Mouse (Mus musculus): ENCODE results near the gene Ubac2. TPM values are rescaled to one million over a fixed set of nuclear protein-coding genes. Genes with fewer than 3 reads are reported as not detected.

The Ubac2 gene
- polyA plus RNA-seq, 1 experiment from 2014 or later: 58.9 TPM

DNA sequence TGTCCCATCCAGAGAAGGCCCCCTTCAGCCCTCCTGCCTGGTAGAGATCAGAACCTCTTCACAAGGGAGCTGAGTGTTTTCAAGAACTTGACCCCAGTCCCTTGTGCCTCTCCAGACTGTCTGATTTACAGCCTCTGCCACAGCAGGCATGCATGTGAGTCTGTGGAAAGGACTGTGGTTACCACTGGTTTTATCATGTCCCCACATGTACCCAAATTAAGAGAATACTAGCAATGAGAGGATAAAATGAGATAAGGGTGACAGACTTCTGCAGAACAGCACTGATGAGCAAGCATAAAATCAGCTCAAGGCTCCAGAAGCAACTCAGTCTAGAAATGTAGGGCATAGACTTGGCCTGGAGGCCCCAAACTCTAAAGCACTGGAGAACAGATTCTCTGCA lies 145.5 kb downstream of the Ubac2 start:
- no peak overlapping the region for H3K4me2 ChIP-seq (replicated peaks)

DNA sequence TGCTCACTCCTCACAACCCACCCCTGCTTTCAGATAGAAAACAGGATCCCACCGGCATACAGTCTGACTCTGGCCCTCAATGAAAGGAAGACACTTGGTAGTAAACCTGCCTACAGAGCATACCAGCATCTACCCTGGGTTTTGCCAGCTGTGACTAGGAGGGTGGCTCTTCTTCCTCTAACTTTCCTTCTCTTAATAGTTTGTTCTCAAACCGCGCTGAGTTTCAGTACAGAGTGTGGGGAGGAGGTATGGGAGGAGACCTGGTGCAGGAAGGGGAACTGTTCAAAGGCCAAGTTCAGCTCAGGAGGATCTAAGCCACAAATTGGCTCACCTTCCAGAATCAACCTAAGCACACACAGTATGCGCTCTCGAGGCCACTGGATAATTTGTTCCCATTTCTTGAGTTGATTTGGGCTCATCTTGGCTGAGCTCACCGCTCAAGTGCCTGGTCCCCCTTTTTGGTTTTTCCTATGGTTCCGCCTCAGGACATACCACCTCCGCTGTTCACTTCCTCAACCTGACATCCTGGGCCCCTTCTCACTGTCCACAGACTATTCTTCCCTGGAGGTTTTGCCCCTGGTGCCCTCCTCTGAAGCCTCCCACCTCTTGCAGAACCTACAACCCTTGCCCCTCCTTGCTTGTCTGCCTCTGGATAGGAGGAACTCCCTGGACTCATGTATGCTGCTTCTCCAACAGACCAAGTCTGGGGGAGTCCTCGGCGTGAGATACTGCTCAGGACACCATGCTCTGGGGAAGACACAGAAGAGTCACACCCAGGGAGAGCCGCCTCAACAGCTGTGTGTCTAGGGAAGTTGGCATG lies 150.7 kb downstream of the Ubac2 start:
- no peak overlapping the region for H3K4me3 ChIP-seq
- H3K9ac ChIP-seq (replicated peaks): no peak overlapping the region
- no peak for ATAC-seq (ENCODE audit: low FRiP score, low read depth)
- WGBS: 88% methylated on average over 11 of the region's 11 CpGs
- no peaks in the 10 kb centered on the region for H3K4me1 ChIP-seq
- H3K4me2 ChIP-seq (replicated peaks): no peak overlapping the region
- H3K9me3 ChIP-seq: no peaks in the 10 kb centered on the region
- no peaks in the 10 kb centered on the region for H3K36me3 ChIP-seq
- no peak overlapping the region for H3K27ac ChIP-seq (replicated peaks)
- no peaks in the 10 kb centered on the region for H3K27me3 ChIP-seq

More for the DNA sequence above, 145.5 kb downstream of the Ubac2 start:
- Histone ChIP-seq H3K27me3 (no peaks in the 10 kb centered on the region), H3K36me3 (peaks cover 28% of the 10 kb centered on the region; the same call in 1 of the 2 replicates), H3K9ac (replicated peaks) (no peak overlapping the region), H3K4me1 (no peaks in the 10 kb centered on the region), H3K4me3 (no peak overlapping the region), H3K27ac (replicated peaks) (no peak overlapping the region), H3K9me3 (no peaks in the 10 kb centered on the region)
- ATAC-seq (ENCODE audit: low FRiP score, low read depth): no peak

DNA sequence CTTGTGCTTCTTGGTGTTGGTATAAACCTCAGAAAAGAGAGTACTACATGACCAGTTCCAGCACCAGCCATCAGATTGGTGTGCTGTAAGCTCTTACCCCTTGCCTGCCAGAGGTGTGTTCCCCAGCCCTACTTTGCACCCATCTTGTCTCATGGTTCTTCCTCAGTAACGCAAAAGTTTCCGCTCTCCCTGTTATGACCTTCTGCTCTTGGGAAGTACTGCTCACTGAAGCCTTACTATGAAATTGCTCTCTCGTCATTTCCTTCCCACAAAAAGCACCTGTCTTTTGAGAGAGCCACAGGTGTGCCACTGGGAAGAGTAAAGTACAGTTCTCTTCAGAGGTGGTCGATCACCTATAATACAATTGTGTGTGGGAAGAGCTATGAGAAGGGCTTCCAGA lies 151.4 kb downstream of the Ubac2 start:
- no peak for ATAC-seq (ENCODE audit: low FRiP score, low read depth)
- no peaks in the 10 kb centered on the region for H3K4me1 ChIP-seq
- H3K4me3 ChIP-seq: no peak overlapping the region
- H3K27me3 ChIP-seq: no peaks in the 10 kb centered on the region
- no peak overlapping the region for H3K27ac ChIP-seq (replicated peaks)
- H3K9ac ChIP-seq (replicated peaks): no peak overlapping the region
- no peaks in the 10 kb centered on the region for H3K36me3 ChIP-seq
- H3K9me3 ChIP-seq: no peaks in the 10 kb centered on the region
- no peak overlapping the region for H3K4me2 ChIP-seq (replicated peaks)
- 90% methylated on average over 4 of the region's 4 CpGs for WGBS

DNA sequence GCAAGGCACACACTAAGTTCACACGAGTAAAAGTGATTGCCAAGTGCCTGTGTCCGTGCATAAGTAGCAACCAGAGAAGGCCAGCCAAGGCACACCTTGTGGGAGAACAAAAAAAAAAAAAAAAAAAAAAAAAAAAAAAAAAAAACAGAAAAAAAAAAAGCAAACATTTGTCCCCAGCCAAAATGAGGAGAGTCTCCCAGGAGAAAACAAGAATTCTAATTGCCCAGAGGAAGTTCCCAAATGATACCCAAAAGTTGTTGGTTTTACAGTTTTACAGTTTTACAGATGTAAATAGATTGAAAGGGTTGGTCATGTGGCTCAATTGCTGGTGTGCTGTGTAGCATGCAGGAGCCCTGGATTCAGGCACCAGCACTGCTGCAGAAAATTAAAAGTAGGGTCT lies 153.6 kb downstream of the Ubac2 start:
- no peak for ATAC-seq (ENCODE audit: low FRiP score, low read depth)
- no peak overlapping the region for H3K4me3 ChIP-seq
- 85% methylated on average over 2 of the region's 2 CpGs for WGBS

DNA sequence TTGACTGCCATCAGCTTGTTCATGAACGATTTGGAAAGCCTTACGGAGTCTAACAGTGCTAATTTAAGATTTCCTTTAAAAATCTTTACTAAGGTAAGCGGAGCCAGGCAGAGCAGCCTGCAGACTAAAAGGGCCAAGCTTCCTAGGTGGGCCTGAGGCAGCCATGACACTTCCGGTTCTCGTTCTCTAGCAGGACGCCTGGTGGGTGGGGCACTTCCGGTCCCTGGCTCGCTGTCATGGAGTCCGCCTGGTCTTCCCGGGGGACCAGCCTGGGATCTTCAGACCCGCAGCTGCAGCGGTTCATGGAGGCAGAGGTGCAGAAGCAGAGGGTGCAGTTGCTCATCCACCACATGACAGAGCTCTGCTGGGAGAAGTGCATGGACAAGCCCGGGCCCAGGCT lies 156.0 kb downstream of the Ubac2 start, which contains the start of gene Timm8a2:
TSS of gene Timm8a2 (plus strand) at position 224 of the 400 bp plus-strand sequence.
- H3K27ac ChIP-seq (replicated peaks): no peak within 1 kb of the TSS
- 90% methylated on average over 13 of the region's 13 CpGs for WGBS

More for the DNA sequence above, 153.6 kb downstream of the Ubac2 start:
- no peaks in the 10 kb centered on the region for H3K27me3 ChIP-seq
- H3K9ac ChIP-seq (replicated peaks): no peak overlapping the region
- H3K4me1 ChIP-seq: no peaks in the 10 kb centered on the region
- no peaks in the 10 kb centered on the region for H3K36me3 ChIP-seq
- no peak overlapping the region for H3K27ac ChIP-seq (replicated peaks)
- no peak overlapping the region for H3K4me2 ChIP-seq (replicated peaks)
- H3K9me3 ChIP-seq: no peaks in the 10 kb centered on the region; the same call in 1 of the 2 replicates

DNA sequence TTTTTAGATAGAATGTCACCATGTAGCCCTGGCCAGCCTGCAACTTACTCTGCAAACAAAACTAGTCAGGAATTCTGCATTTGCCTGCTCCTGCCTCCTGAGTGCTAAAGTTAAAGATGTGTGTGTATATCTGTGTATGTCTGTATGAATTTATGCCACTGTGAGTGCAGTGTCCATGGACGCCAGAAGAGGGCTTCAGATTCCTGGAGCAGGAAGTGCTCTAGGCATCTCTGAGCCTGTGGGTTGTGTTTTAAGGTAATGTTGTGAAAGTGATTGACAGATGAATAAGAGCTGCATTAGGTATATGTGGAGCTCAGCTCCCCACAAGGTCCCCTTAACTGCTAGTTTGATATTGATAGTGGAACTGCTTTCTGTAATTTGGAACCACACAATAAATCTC lies 156.8 kb downstream of the Ubac2 start:
- Histone ChIP-seq H3K36me3 (no peaks in the 10 kb centered on the region), H3K4me3 (no peak overlapping the region), H3K27ac (replicated peaks) (no peak overlapping the region), H3K9me3 (no peaks in the 10 kb centered on the region; the same call in 1 of the 2 replicates), H3K9ac (replicated peaks) (no peak overlapping the region), H3K4me2 (replicated peaks) (no peak overlapping the region), H3K4me1 (no peaks in the 10 kb centered on the region), H3K27me3 (no peaks in the 10 kb centered on the region)
- no peak for ATAC-seq (ENCODE audit: low FRiP score, low read depth)
- WGBS: 95% methylated on average over 1 of the region's 1 CpGs

More for the DNA sequence above, 156.0 kb downstream of the Ubac2 start, which contains the start of gene Timm8a2:
- Histone ChIP-seq H3K4me1 (no peaks in the 10 kb centered on the region), H3K9me3 (no peaks in the 10 kb centered on the region; the same call in 1 of the 2 replicates), H3K9ac (replicated peaks) (no peak within 1 kb of the TSS), H3K27me3 (no peaks in the 10 kb centered on the region), H3K4me3 (no peak within 1 kb of the TSS), H3K36me3 (no peaks in the 10 kb centered on the region), H3K4me2 (replicated peaks) (no peak within 1 kb of the TSS)
- no peak for ATAC-seq (ENCODE audit: low FRiP score, low read depth)

DNA sequence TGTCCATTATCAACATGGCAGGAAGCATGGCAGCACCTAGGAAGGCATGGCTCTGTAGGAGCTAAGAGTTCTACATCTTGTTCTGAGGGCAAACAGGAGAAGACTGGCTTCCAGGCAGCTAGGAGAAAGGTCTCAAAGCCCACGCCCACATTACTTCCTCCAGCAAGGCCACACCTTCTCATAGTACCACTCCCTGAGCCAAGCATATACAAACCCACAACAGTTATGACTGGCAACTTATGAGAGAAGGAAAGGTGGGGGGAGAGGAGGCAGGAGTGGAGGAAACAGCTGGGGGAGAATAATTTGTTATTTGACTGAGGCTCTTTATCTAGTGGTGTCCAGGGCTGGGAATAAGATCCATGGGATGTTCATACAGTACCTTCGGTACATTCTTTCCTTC lies 157.4 kb downstream of the Ubac2 start:
- Histone ChIP-seq H3K9ac (replicated peaks) (no peak overlapping the region), H3K4me1 (no peaks in the 10 kb centered on the region), H3K4me3 (no peak overlapping the region), H3K4me2 (replicated peaks) (no peak overlapping the region), H3K27me3 (no peaks in the 10 kb centered on the region), H3K36me3 (no peaks in the 10 kb centered on the region), H3K9me3 (no peaks in the 10 kb centered on the region; the same call in 1 of the 2 replicates), H3K27ac (replicated peaks) (no peak overlapping the region)
- ATAC-seq (ENCODE audit: low FRiP score, low read depth): no peak
- 94% methylated on average over 2 of the region's 2 CpGs for WGBS

DNA sequence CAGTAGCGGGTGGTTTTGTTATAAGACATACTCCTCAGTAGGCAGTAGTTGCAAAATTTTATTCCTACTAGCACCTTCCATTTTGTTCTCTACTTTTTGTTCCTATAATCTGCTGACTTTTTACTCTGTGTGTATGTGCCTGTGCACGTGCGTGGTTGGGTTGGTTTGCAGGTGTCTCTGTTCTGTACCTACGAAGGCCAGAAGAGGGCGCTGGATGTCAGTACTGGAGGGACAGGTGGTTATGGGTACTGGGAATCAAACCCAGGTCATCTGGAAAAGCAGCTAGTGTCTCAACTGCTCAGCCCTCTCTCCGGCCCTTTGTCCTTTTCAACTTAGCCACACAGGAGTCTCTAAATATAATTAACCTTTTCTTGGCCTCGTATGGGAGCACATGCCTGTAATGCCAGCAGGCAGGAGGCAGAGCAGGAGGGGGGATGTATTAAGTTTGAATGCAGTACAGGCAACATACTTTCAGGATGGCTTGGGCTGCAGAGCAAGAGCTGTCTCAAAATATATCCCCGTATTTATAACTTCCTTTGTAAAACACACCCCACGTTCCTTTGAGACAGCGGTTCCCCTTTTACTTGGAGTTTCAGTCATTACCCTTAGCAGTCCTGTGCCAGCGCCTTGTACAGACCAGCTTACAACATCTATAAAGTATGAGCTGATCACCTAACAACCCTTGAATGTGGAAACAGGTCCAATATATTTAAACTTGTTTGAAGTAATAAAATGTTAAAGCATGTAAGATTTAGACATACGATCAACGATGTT lies 160.6 kb downstream of the Ubac2 start:
- WGBS: 89% methylated on average over 13 of the region's 13 CpGs
- no peak for ATAC-seq (ENCODE audit: low FRiP score, low read depth)
- no peak overlapping the region for H3K27ac ChIP-seq (replicated peaks)
- no peaks in the 10 kb centered on the region for H3K36me3 ChIP-seq
- no peaks in the 10 kb centered on the region for H3K27me3 ChIP-seq
- H3K4me2 ChIP-seq (replicated peaks): no peak overlapping the region
- H3K9me3 ChIP-seq: no peaks in the 10 kb centered on the region; the same call in 1 of the 2 replicates
- no peaks in the 10 kb centered on the region for H3K4me1 ChIP-seq
- no peak overlapping the region for H3K9ac ChIP-seq (replicated peaks)
- no peak overlapping the region for H3K4me3 ChIP-seq

DNA sequence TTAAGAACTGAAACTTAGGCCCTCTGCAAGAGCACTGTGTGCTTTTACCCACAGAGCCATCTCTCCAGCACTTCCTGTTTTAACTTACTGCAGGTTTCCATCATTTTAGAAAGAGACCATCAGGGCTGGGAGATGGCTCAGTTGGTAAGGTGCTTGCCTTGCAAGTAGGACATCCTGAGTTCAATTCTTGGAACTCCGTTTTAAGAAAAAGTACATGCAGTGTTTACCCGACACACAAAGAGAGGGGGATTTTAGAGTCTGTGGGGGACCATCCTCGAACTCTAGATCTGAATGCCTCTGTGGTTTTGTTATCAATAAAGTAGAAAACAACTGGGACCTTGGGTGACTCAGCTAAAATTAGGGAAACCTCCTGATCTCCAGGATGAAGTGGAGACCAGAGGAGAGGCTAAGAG lies 163.0 kb downstream of the Ubac2 start:
- H3K27me3 ChIP-seq: no peaks in the 10 kb centered on the region
- H3K9ac ChIP-seq (replicated peaks): no peak overlapping the region
- no peaks in the 10 kb centered on the region for H3K4me1 ChIP-seq
- H3K27ac ChIP-seq (replicated peaks): no peak overlapping the region
- H3K4me3 ChIP-seq: no peak overlapping the region
- H3K9me3 ChIP-seq: no peaks in the 10 kb centered on the region
- no peaks in the 10 kb centered on the region for H3K36me3 ChIP-seq
- H3K4me2 ChIP-seq (replicated peaks): no peak overlapping the region
- ATAC-seq (ENCODE audit: low FRiP score, low read depth): no peak
- WGBS: 82% methylated on average over 3 of the region's 3 CpGs

DNA sequence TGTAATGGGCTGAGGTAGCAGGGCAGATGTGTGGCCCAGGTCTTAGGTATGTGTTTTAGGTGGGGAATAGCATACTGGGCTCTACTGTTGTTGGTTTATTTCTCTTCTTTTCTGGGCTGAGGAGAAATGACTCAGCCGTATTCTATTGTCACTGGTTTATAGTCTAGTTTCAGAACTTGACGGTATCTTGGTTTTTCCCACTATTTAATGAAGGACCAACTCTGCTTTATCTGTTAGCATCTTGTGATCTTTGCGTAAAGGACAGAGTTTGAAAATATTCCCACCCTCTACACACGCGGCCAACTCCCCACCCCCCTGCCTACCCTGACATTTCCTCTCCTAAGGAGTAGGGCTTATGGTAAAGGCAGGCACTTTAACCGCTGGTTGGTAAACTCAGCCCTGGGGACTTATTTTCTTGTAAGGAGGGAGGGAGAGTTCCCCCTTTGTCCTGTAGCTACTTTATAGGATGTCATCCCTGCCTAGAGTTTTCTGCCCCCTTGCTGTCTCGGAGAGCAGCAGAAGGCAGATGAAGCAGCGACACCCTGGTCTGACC lies 163.8 kb downstream of the Ubac2 start:
- no peak overlapping the region for H3K4me2 ChIP-seq (replicated peaks)
- H3K27me3 ChIP-seq: no peaks in the 10 kb centered on the region
- no peaks in the 10 kb centered on the region for H3K9me3 ChIP-seq
- ATAC-seq (ENCODE audit: low FRiP score, low read depth): no peak
- no peaks in the 10 kb centered on the region for H3K36me3 ChIP-seq
- no peak overlapping the region for H3K9ac ChIP-seq (replicated peaks)
- H3K4me3 ChIP-seq: no peak overlapping the region
- WGBS: 78% methylated on average over 8 of the region's 8 CpGs
- no peaks in the 10 kb centered on the region for H3K4me1 ChIP-seq
- H3K27ac ChIP-seq (replicated peaks): no peak overlapping the region

DNA sequence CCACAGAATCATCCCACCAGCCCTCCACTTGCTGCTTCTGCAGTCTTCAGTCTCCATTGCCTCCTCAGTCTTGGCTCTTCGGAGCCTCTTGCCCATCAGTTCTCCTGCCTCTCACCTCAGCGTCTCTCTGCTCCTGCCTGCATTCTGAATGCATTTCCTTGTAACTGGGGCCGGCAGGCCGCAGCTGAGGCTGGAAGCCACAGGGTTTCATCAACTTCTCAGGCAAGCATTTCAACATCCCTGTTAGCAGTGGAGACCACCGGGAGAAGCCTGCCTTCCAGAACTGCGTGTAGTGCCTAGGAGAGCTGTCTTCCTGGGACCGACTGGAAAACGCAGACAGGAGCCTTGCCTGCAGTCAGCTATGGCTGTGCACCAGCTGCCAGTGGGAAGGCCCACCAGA lies 169.4 kb downstream of the Ubac2 start:
- WGBS: 88% methylated on average over 8 of the region's 8 CpGs
- Histone ChIP-seq H3K36me3 (no peaks in the 10 kb centered on the region), H3K4me1 (no peaks in the 10 kb centered on the region), H3K9me3 (no peaks in the 10 kb centered on the region), H3K27me3 (no peaks in the 10 kb centered on the region), H3K4me3 (no peak overlapping the region), H3K27ac (replicated peaks) (no peak overlapping the region), H3K4me2 (replicated peaks) (no peak overlapping the region), H3K9ac (replicated peaks) (no peak overlapping the region)
- ATAC-seq (ENCODE audit: low FRiP score, low read depth): no peak

DNA sequence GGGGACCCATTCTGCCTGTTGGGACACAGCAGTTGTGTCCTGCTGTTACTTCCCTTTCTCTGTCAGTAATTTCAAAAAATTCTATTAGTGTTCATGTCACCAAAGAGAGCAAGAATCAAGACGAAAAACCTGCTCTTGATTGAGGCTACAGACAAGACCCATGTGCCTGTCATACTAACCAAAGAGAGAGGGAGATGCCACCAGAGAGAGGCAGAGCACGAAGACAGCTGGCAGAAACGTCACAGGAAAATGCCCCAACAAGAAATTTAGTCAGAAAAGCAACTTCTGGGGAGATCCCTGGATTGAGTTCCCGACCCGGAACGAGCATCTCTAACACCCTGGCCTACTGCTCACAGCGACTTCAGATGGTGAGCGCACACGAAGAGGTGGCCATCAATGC lies 170.4 kb downstream of the Ubac2 start:
- no peaks in the 10 kb centered on the region for H3K9me3 ChIP-seq
- no peak for ATAC-seq (ENCODE audit: low FRiP score, low read depth)
- WGBS: 90% methylated on average over 9 of the region's 9 CpGs
- H3K9ac ChIP-seq (replicated peaks): no peak overlapping the region
- H3K4me3 ChIP-seq: no peak overlapping the region
- no peaks in the 10 kb centered on the region for H3K36me3 ChIP-seq
- H3K4me1 ChIP-seq: no peaks in the 10 kb centered on the region
- H3K27ac ChIP-seq (replicated peaks): no peak overlapping the region
- no peaks in the 10 kb centered on the region for H3K27me3 ChIP-seq
- H3K4me2 ChIP-seq (replicated peaks): no peak overlapping the region

Measured in midbrain, embryonic 12.5 days (tissue).